Mouse (Mus musculus) lung, adult 2 months (tissue): ENCODE data around the gene Phf5a. TPM values are rescaled to one million over a fixed set of nuclear protein-coding genes. Genes with fewer than 3 reads are reported as not detected.

Experiments
- DNase-seq: peaks from one replicate; pipeline ENCODE4 v3.0.0; 2022
- H3K4me1 ChIP-seq: fragments of 200-500 bp; 2 replicates; pipeline ENCODE4 v1.6.1; 2011; ENCODE audit warnings: low read length; ENCODE audit not compliant: control insufficient read depth, insufficient read depth
- H3K4me3 ChIP-seq: fragments of 200-500 bp; replicated peaks from 2 replicates; pipeline ENCODE3; 2011; ENCODE audit warnings: low read depth, mild to moderate bottlenecking, control low read depth, low read length; ENCODE audit errors: extremely low read depth
- CTCF ChIP-seq: fragments of 200-500 bp; IDR thresholded peaks from 2 replicates; pipeline ENCODE4 v1.5.1; 2011; ENCODE audit warnings: mild to moderate bottlenecking, low read length, control low read depth; ENCODE audit not compliant: insufficient read depth
- POLR2A ChIP-seq: fragments of 200-500 bp; IDR thresholded peaks from 2 replicates; pipeline ENCODE4 v1.6.1; 2011; ENCODE audit warnings: low read depth, mild to moderate bottlenecking, control low read depth, low read length, borderline replicate concordance; ENCODE audit errors: extremely low read depth
- WGBS: fragments of 180-500 bp; shearing (Covaris S2); methylation state at CpG from one replicate; pipeline ENCODE4 v1.1.7; 2018; 5-methylcytosine and 5-hydroxymethylcytosine counted together
- polyA plus RNA-seq: library from polyadenylated mRNA; depleted of rRNA; stranded (reverse); fragments of >200 nt; gene quantifications from 2 replicates; pipeline ENCODE4 v1.2.3, GENCODE M21; 2012

Phf5a gene
- polyA plus RNA-seq, 1 experiment = 34.4 TPM

- WGBS = 75% methylated on average over 6 of the region's 6 CpGs
- no peak for DNase-seq
- Histone ChIP-seq H3K4me1 (peaks cover 3% of the 10 kb centered on the region), H3K4me3 (no peak overlapping the region)
- TF ChIP-seq CTCF (no peak), POLR2A (no peak)
Observed at GRCm38 (mm10) chr15:81886795-81887550, 15.3 kb upstream of the Phf5a start.

- TF ChIP-seq CTCF = no peak
- TF ChIP-seq POLR2A = no peak
- Histone ChIP-seq H3K4me3 (no peak overlapping the region), H3K4me1 (peaks cover 3% of the 10 kb centered on the region)
- 84% methylated on average over 3 of the region's 3 CpGs for WGBS
- DNase-seq = no peak
Observed at GRCm38 (mm10) chr15:81885418-81885934, 13.8 kb upstream of the Phf5a start.

- H3K4me1 ChIP-seq = peaks cover 3% of the 10 kb centered on the region
- TF ChIP-seq POLR2A = no peak
- no peak for TF ChIP-seq CTCF
- DNase-seq = no peak
Observed at GRCm38 (mm10) chr15:81882348-81882747, 10.6 kb upstream of the Phf5a start.

GRCm38 (mm10) chr15:81879531-81880401, 8.1 kb upstream of the Phf5a start:
- DNase-seq = no peak
- no peaks in the 10 kb centered on the region; the same call in 1 of the 2 replicates for H3K4me1 ChIP-seq
- H3K4me3 ChIP-seq = no peak overlapping the region
- TF ChIP-seq POLR2A (no peak), CTCF (no peak)
- WGBS = 70% methylated on average over 5 of the region's 5 CpGs

More at GRCm38 (mm10) chr15:81882348-81882747, 10.6 kb upstream of the Phf5a start:
- 80% methylated on average over 3 of the region's 3 CpGs for WGBS
- H3K4me3 ChIP-seq = no peak overlapping the region

GRCm38 (mm10) chr15:81872262-81873136, 788 bp upstream of the Phf5a start, which contains the start of gene Aco2:
TSS of gene Aco2 (plus strand) at chr15:81872309.
- WGBS = under 1% methylated on average over 53 of the region's 53 CpGs
- peaks cover 8% of the 10 kb centered on the region; the same call in 1 of the 2 replicates for H3K4me1 ChIP-seq
- peak within 1 kb of the TSS; percentile 89 for H3K4me3 ChIP-seq
- TF ChIP-seq CTCF (no peak), POLR2A (peak; percentile 51; the same call in 1 of the 2 replicates)
- DNase-seq = peak; percentile 99

GRCm38 (mm10) chr15:81869985-81870384, 1.7 kb downstream of the Phf5a start:
- no peak overlapping the region for H3K4me3 ChIP-seq
- 91% methylated on average over 5 of the region's 5 CpGs for WGBS
- no peak for DNase-seq
- H3K4me1 ChIP-seq = peaks cover 8% of the 10 kb centered on the region; the same call in 1 of the 2 replicates
- TF ChIP-seq CTCF (no peak), POLR2A (no peak)

- 94% methylated on average over 7 of the region's 7 CpGs for WGBS
- DNase-seq = no peak
- Histone ChIP-seq H3K4me1 (no peaks in the 10 kb centered on the region), H3K4me3 (no peak overlapping the region)
- TF ChIP-seq CTCF = no peak
- TF ChIP-seq POLR2A = no peak
Observed at GRCm38 (mm10) chr15:81864238-81864637, 7.5 kb downstream of the Phf5a start.

- TF ChIP-seq CTCF (no peak), POLR2A (peak; percentile 49; the same call in 1 of the 2 replicates)
- H3K4me1 ChIP-seq = peaks cover 2% of the 10 kb centered on the region; the same call in 1 of the 2 replicates
- 19% methylated on average over 8 of the region's 8 CpGs for WGBS
- DNase-seq = peak; percentile 60
- no peak overlapping the region for H3K4me3 ChIP-seq
Observed at GRCm38 (mm10) chr15:81860471-81861135, 11.1 kb downstream of the Phf5a start.
